Mouse (Mus musculus): ENCODE measurements around the gene Erich6b.

Erich6b gene

DNA sequence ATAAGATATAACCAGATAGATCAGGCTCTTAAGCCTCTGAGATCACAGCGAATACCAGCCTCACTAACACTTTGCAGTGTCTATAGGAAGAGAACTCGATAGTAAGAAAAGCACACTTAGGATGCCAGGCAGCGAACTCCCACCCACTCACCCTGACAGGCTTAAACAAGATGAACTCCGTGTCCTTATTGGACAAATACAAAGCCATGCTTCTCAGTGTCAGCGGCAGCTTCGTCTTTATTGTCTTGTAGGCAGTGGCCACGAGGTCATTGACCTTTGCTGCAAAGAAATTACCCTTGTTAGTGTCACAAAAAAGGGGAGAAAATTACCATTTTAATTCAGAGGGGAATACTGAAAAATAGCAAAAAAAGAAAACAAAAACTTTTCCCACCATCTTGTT lies 65.7 kb downstream of the Erich6b start:
- DNase-seq (ENCODE audit: low spot score in 2 of 2): no peak

DNA sequence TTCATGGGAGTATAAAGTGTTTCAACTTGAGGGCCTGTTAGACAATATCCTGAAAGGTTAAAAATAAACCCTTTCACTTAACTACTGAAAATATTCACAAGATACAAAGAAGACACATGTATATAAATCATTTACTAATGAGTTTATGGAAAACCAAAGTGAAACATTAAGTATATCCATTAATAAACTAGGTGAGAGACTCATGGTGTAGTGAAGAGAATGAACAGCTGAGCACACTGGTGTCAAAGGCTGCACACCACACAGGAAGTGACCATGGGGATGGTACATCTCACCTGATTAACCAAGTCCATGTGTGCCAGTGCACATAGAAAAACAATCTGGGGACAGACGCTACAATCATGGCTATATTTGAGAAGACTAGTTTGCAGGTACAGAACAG lies 66.9 kb downstream of the Erich6b start:
- DNase-seq (ENCODE audit: low spot score in 2 of 2): no peak

DNA sequence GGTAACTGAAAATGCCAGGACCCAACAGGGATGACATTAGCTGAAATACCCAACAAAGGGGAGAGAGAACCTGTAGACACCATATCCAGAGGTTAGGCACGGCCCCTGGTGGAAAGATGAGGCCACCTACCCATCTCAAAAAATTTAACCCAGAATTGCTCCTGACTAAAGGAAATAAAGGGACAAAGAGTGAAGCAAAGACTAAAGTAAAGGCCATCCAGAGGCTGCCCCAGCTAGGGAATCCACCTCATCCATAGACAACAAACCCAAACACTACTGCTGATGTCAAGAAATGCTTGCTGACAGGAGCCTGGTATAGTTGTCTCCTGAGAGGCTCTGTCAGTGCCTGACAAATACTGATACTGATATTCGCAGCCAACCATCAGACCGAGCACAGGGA lies 69.7 kb downstream of the Erich6b start:
- DNase-seq (ENCODE audit: low spot score in 2 of 2): no peak

DNA sequence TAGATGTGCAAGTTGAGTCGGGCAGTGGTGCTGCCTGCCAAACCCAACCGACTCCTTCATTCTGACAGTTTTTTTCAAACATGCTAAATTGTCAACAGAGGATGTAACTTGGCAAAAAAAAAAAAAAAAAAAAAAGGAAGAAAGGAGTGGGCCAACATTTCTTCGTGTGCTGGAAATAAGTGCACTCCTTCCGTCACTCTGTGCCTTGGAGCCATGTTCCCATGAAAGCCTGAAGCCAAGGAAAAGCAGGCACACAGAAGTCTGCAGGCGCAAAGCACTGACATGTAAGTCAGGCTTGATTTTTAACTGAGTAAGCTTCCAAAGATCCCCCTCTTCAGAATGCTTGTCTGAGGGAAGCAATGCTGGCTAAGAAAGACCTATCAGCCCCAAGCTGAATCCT lies 70.6 kb downstream of the Erich6b start:
- DNase-seq (ENCODE audit: low spot score in 2 of 2): no peak

DNA sequence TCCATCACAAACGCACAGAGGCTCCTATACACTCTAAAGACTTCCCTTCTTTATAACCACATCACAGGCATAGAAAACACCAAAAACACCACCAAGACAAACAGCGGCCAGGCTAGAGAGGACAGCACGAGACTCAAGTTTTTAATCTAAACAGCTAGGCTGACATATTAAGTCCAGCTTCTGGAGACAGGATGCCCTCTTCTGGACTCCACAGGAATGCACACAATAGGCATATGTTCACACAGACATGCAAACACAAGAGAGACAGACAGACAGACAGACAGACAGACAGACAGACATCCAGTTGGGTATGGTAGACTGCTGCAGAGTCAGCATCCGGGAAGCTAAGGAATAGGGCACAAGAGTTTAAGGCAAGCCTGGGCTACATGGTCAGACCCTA lies 71.6 kb downstream of the Erich6b start:
- DNase-seq (ENCODE audit: low spot score in 2 of 2): no peak

DNA sequence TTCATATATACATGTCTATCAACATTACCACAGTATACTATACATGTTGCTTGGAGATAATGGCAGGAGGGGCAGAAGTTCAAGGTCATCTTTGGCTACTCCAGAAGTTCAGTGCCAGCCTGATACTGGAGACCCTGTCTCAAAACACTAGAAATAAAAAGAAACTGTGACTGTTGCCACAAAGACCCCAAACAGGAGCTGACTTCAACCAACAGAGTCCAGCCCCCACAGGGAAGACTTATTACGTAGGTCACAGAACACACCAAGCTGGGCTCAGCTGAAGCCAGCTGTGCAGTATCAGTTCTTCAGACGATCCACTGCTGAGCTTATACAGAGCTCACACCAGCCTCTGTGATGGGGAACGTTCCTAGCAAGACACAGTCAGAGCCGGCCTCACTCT lies 74.4 kb downstream of the Erich6b start:
- no peak for DNase-seq (ENCODE audit: low spot score in 2 of 2)

Data from heart, adult 9 months (tissue).